Mouse (Mus musculus) Patski (cell line): ENCODE measurements at regions not wholly inside any gene's neighbourhood (a gene's known extent, or its start where the extent isn't known, plus 50 kb on each side); places are given as distances from the start of the nearest gene placed in this dataset.

Source experiments
- ATAC-seq: fragments of 100-300 bp; one replicate; pipeline ENCODE4 v1.8.0; 2021
- CTCF ChIA-PET: fragments of 350-600 bp; sonication (Branson Sonifier 250); formaldehyde crosslinking; loops from one replicate; lab custom pipeline; 2022; ENCODE audit warnings: inconsistent platforms; lab: Charles Lee
- POLR2A ChIA-PET: fragments of 350-600 bp; sonication (Branson Sonifier 250); formaldehyde crosslinking; loops from one replicate; lab custom pipeline; 2022; ENCODE audit warnings: antibody characterized with exemption, inconsistent platforms; lab: Charles Lee
- DNase-seq: peaks from one replicate; pipeline ENCODE4 v3.0.0-alpha.2; 2011; ENCODE audit warnings: low read depth, low spot score
- H3K27me3 ChIP-seq: fragments of 371-371 bp; one replicate; pipeline ENCODE4 v1.5.1; 2021
- CTCF ChIP-seq: fragments of 100-300 bp; IDR thresholded peaks from one replicate; pipeline ENCODE4 v1.5.1; 2021
- in situ Hi-C: fragments of 300-500 bp; cut with MboI; formaldehyde crosslinking; loops from 3 replicates; pipeline ENCODE4 v1.11.1; 2018; ENCODE audit warnings: low pct_unique_long_range_greater_than_20kb, mixed read lengths

DNA sequence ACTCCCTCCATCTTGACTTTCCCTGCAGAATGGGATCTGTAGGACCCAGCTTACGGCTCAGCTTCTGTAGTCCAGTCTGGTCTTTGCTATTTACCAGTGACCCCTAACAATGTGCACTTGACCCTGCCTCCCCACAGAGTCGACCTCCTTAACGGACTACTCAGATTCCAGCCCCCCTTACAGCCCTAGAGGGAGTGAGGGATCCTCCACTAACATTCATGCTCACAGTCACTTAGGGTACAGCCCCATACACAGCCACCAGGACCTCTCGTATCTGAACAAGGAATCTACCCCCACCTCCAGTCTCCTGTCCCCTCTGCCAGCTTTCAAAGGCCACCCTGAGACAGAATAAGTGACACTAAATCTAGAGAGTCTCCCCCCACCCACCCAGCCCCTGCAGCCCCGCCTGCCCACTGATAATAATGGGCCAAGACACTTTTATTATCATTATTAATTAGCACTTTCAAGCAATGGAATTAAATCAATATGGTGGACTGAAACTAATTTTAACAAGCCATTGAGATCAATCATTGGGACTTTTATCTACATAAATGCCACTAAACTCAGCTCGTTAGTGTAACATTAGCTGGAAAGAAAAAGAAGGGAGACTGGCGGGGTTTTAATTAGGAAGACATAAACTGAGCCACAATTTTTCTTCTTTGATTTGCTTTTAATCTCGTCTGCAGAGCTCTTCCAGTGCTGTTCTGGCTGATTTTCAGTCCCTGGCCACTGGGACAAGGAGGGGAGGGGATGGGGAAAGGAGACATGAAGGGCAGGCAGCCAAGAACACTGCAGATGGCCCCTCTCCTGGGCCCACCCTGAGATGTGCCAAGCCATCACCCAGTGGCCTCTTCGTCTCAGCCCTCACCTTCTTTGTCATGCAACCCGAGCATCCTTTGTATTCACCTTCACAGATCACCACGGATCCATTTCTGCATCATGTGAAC lies 258.4 kb upstream of the Zfp703 start:
- no peak for TF ChIP-seq CTCF

DNA sequence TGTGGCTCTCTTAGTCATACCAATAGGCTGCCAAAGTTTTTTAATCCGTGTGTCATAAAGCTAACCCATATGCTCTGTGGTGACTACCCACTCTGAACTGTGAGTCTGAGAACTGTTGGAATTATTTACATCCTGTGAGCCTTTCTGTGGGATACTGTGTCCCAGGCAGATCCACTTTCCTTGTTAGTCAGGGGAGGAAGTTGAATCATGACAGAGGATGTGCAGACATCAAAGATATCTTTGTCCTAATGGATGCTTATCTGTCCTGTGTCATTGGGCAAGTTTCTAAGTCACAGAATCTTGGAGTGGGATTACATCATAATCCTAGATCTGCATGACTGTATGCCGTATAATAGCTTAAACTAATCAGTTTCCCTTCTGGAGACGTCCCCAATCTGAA lies 254.4 kb upstream of the Zfp703 start:
- ChIA-PET CTCF (no interaction called here), POLR2A (no interaction called here)
- no peak for TF ChIP-seq CTCF
- peaks cover 13% of the 10 kb centered on the region for H3K27me3 ChIP-seq
- ATAC-seq (no peak), DNase-seq (no peak)
- in situ Hi-C loops, result no loop called here

More for the DNA sequence above, 258.4 kb upstream of the Zfp703 start:
- ATAC-seq (no peak), DNase-seq (no peak)
- CTCF ChIA-PET, result interaction anchor here (2.1 kb wide), 1 partner anchor 11 kb away, joined by 4 read pairs; no protein-coding TSS in a partner anchor
- POLR2A ChIA-PET, result no interaction called here
- in situ Hi-C loops, result no loop called here
- H3K27me3 ChIP-seq, result peaks cover 9% of the 10 kb centered on the region

DNA sequence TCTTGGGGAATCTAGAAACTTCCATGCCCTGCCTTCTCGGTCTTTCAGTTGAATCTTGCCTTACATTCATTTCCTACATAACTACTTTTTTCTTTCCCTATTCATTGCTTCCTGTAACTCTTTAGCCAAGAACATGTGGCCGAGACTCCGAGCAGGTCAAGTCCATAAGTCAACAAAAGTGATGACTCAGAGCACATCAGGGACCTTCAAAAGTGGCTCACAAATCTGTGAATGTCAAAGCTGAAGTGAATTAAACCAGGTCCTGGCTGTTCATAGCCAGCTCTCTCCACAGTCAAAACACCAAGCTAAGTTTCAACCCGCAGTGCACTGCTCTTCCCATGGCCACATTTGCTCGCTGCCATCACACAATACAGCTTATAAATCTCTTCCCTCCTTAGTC lies 252.5 kb upstream of the Zfp703 start:
- CTCF ChIA-PET, result no interaction called here
- in situ Hi-C loops, result no loop called here
- no peak for TF ChIP-seq CTCF
- DNase-seq, result no peak
- no peak for ATAC-seq
- POLR2A ChIA-PET, result no interaction called here
- peaks cover 27% of the 10 kb centered on the region for H3K27me3 ChIP-seq

DNA sequence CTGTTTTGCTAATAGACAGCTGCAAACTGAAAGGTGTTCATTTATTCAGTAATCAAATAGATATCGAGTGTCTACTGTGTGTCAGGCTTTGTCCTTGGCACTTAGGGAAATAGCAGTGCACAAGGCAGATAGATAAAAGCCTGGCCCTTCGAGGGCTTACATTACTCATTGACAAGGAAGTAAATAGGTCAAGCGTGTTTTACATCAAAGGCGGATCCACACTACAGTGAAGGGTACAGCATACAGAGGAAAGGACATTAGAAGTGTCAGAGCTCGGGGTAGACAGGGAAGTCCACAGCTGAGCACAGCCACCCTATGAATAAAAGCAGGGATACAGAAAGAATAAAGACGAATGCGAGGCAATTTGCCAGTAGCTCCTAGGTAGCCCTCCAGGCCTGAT lies 251.6 kb upstream of the Zfp703 start:
- ChIA-PET POLR2A (no interaction called here), CTCF (no interaction called here)
- in situ Hi-C loops, result no loop called here
- ATAC-seq (no peak), DNase-seq (no peak)
- H3K27me3 ChIP-seq, result peaks cover 34% of the 10 kb centered on the region
- TF ChIP-seq CTCF, result no peak

DNA sequence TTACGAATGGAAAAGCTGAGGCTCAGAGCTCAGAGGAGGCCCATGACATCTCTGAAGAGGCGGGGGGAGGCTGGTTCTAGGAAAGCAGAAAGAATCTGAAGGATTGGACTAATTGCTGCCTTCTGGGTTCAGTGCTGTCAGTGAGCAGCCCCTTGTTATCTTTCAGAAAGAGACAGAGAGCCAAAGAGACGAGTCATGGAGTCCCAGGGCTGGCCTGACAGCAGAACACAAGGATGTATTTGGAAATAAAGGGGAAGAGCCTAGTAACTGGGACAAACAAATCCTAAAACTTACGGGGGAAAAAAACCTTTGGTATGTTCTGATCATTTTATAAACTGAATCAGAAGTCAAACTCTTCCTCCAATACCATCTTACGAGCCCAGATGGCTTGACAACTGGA lies 247.8 kb upstream of the Zfp703 start:
- in situ Hi-C loops, result no loop called here
- no peak for DNase-seq
- TF ChIP-seq CTCF, result no peak
- H3K27me3 ChIP-seq, result peaks cover 38% of the 10 kb centered on the region
- POLR2A ChIA-PET, result no interaction called here
- CTCF ChIA-PET, result no interaction called here
- no peak for ATAC-seq

DNA sequence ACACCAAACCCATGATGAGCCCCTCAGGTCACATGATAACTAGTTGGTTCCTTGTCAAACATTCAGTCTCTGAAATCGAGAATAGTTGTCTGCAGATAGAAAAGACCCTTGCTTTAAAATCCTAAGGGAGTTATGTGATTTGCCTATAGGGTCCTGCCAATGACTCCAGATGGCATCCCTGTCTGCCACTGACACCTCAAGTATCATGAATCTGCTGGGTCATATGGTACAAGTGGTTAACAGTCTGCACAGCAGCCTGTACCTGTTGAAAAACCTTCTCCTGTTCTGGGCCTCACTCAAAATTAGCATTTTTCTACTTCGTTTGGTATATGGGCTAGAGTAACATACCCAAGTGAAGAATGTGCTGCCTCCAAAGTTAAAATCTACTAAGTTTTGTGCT lies 246.0 kb upstream of the Zfp703 start:
- in situ Hi-C loops, result no loop called here
- CTCF ChIA-PET, result no interaction called here
- no peak for TF ChIP-seq CTCF
- POLR2A ChIA-PET, result no interaction called here
- DNase-seq (no peak), ATAC-seq (no peak)
- peaks cover 43% of the 10 kb centered on the region for H3K27me3 ChIP-seq

DNA sequence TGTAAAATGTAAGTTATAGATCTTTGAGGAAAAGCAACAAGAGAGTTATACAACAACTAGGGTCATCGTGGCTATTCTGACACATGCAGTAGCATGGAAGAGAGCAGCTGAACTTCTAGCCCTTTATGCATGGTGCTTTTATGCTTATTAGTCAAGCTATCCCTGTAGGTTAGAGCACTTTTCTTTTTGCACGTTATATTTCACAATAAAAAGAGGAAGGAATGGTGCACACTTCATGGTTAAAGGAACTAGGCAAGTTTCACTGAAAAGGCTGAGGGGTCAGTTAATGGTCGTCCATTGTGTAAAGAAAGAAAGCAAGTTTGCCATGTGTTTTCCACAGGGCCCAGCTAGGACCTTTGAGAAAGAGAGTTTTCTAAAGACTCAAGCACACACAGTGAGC lies 232.7 kb upstream of the Zfp703 start:
- DNase-seq, result no peak
- ChIA-PET CTCF (no interaction called here), POLR2A (no interaction called here)
- TF ChIP-seq CTCF, result no peak
- peaks cover 9% of the 10 kb centered on the region for H3K27me3 ChIP-seq
- ATAC-seq, result no peak
- in situ Hi-C loops, result no loop called here

DNA sequence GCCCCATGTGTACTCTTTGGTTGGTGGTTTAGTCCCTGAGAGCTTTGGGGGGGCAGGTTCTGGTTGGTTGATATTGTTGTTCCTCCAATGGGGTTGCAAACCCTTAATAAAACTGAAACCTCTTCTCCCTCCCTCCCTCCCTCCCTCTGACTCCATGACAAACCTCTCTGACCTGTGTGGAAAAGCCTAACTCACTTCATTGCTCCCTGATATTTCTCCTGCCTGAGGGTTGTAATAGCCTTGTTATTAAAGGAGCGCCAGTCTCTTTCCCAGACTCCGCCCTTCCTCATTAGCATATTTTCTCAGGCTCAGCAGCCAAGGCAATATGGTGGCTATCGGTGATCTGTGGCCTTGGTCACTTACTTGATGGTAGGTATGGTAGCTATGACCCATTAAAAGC lies 230.3 kb upstream of the Zfp703 start:
- DNase-seq (no peak), ATAC-seq (peak; percentile 24)
- peaks cover 23% of the 10 kb centered on the region for H3K27me3 ChIP-seq
- TF ChIP-seq CTCF, result no peak
- in situ Hi-C loops, result loop anchor here (5.0 kb wide), 1 partner anchor 230 kb away; the partner anchor contains the start of gene Zfp703
- POLR2A ChIA-PET, result interaction anchor here (0.6 kb wide), 1 partner anchor 363 kb away, joined by 6 read pairs; no protein-coding TSS in a partner anchor
- CTCF ChIA-PET, result interaction anchor here (1.2 kb wide), 1 partner anchor 21 kb away, joined by 3 read pairs; no protein-coding TSS in a partner anchor

DNA sequence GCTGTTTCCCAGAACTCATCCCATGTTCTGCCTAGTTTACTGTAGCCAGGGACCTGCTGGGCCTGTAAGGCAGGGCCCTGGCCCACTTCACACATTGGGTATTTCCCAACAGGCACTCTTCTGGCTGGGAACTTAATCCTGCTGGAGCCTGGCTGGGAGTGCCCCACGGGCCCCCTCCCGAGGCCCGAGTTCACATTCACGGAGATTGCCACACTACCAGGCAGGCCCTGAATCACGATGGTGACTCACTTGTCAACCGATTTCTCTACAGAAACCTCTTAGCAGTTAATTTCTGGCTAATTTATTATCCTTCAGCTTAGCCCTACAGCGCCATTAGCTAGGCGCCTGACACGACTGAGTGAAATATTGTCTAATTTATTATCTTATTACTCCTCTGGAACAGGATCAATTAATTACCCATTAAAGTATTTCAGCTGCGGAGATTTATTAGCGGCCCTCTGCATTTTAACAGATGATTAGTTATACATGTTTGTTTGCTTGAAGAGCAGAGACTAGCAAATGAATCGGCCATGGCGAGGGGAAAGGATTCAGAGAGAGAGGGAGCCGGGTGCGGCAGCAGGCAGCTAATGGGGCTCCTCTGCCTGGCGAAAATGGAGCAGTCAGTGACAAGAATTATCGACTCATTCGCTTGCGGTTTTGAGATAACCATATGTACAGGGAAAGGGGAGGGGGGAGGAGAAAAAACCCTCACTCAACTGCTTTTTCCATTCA lies 229.7 kb upstream of the Zfp703 start:
- peak; percentile 79 for DNase-seq
- in situ Hi-C loops, result loop anchor here (5.0 kb wide), 1 partner anchor 230 kb away; the partner anchor contains the start of gene Zfp703
- H3K27me3 ChIP-seq, result peaks cover 25% of the 10 kb centered on the region
- ATAC-seq, result peak; percentile 93
- no peak for TF ChIP-seq CTCF
- CTCF ChIA-PET, result interaction anchor here (1.2 kb wide), 1 partner anchor 20 kb away, joined by 3 read pairs; no protein-coding TSS in a partner anchor
- POLR2A ChIA-PET, result interaction anchor here (0.6 kb wide), 1 partner anchor 364 kb away, joined by 6 read pairs; no protein-coding TSS in a partner anchor

DNA sequence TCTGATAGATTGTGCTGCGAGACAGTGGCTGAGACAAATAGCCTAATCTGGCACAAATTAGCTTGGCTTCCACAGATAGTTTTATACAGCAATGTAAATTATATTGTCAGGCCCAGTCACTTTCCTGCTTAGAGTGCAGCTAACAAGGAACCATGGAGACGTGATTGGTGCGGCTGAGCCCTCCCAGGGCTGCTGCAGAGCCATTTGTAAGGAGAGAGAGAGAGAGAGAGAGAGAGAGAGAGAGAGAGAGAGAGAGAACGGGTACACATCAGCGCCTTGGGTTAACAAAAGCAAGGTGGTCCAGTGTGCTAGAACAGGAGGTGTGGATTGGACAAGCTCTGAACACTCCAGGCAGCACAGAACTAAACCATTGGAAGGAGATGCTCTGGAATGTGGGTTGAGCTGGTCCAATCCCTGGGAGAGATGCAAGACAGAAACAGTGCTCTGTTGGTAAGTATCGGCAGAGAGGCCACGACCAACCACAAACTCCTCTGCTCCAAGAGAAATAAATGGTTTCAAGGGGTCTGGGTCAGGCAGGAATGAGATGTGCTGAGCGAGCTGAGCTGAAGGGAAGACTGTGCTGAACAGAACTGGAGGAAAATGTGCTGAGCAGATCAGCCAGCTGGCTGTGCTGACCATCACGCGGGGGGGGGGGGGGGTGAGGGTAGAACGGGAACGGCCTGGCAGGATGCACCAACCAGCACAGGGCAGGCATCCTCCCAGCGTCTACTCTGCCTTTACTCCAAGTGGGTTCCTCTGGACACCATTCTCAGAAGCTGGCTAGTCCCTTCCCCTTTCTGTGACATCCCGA lies 228.8 kb upstream of the Zfp703 start:
- no peak for ATAC-seq
- ChIA-PET POLR2A (no interaction called here), CTCF (no interaction called here)
- DNase-seq, result no peak
- in situ Hi-C loops, result loop anchor here (5.0 kb wide), 1 partner anchor 229 kb away; the partner anchor contains the start of gene Zfp703
- TF ChIP-seq CTCF, result no peak
- H3K27me3 ChIP-seq, result peaks cover 29% of the 10 kb centered on the region
